Mouse (Mus musculus): Measurements from ENCODE around the gene Kcnn3. TPM values are rescaled to one million over a fixed set of nuclear protein-coding genes. Genes with fewer than 3 reads are reported as not detected.

Kcnn3 gene
- total RNA-seq, 2 experiments from 2014 or later = 1.6 to 2.0 TPM

DNA sequence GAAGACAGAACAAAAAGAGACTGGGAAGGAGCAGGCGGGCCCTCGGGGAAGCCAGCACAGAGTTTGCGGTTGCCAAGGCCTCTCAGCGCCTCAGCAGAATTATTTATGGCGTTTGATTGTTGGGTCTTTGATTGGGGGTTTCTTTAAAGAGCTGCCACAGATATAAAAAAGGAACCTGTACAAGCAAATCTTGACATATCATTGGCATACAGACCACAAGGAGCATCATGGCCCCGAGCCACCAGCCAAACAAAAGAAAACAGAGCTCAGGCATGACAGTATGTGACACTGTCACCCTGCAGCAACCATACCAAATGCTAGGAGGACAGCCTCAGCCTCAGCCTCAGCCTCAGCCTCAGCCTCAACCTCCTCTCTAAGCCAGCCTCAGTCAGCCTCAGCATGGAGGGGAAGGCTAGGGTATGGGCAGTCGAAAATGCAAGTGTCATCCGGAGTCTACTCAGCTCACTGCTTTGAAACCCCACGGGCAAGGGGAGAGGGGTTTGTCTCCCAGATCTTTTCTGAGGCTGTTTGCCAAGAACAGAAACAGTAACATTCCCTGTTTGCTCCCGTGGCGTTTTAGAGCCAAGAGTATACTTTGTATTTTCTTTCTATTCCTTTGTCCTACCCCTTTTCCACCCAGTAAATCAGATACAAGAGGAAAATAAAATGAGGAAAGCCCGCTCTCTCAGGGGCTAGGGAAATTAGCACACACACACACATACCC lies 133.4 kb downstream of the Kcnn3 start:
- intact Hi-C loops (cut with DNase I) = no loop called here
- DNase-seq = no peak

GRCm38 (mm10) chr3:89657092-89657491 lies 137.1 kb downstream of the Kcnn3 start:
- no peak for DNase-seq
- intact Hi-C loops (cut with DNase I) = no loop called here

GRCm38 (mm10) chr3:89658457-89658856 lies 138.5 kb downstream of the Kcnn3 start:
- no peak for DNase-seq
- intact Hi-C loops (cut with DNase I) = no loop called here

- intact Hi-C loops (cut with DNase I) = no loop called here
- DNase-seq = no peak
These were observed 140.1 kb downstream of the Kcnn3 start for GRCm38 (mm10) chr3:89659938-89660620.

DNA sequence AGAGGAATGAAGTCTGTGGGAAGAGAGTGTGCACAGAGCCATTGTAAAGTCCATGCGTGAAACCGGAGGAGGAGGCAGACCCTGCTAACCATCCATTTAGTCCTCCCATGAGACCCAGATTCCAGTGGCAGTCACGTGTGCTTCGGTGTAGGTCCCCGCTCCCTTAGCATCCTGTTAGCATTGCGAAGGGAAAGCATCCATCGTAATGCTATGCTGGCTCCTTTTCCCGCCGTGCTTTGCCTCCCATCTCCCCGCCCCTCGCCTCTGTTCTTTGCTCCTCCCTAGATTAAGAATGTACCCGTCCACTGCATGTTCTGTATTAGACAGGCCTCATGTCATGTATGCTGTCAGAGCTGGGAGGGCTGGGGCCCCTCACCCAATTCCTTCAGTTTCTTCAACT lies 144.8 kb downstream of the Kcnn3 start:
- intact Hi-C loops (cut with DNase I) = no loop called here
- no peak for DNase-seq

DNA sequence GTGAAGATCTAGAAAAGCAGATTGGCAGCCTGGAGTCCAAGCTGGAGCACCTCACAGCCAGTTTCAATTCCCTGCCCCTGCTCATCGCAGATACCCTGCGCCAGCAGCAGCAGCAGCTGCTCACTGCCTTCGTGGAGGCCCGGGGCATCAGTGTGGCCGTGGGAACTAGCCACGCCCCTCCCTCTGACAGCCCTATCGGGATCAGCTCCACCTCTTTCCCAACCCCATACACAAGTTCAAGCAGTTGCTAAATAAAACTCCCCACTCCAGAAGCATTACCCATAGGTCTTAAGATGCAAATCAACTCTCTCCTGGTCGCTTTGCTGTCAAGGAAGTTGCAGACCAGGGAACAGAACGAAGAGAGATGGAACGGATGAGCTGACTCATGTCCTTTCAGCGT lies 147.2 kb downstream of the Kcnn3 start:
- no peak for DNase-seq
- intact Hi-C loops (cut with DNase I) = no loop called here

DNA sequence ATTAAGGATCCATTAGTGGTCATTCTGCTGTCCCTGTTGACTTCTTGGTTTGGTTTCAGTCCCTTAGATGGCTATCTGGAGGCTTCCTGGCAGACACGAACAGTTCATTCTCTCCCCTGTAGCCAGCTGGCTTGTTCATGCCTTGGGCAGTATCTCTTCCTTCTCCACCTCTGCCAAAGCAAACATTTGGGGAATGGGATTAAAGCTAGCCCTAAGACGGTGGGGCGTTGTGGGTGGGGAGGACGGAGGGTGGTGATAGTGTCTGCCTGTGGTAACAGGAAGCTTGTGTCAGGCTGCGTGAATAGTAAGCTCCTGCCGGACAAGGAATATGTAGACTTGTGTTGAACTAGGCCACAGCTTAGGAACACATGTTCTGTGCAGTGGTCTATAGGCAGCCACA lies 151.4 kb downstream of the Kcnn3 start:
- DNase-seq = no peak
- intact Hi-C loops (cut with DNase I) = no loop called here

GRCm38 (mm10) chr3:89672573-89673317 lies 152.8 kb downstream of the Kcnn3 start:
- intact Hi-C loops (cut with DNase I) = no loop called here
- DNase-seq = no peak

GRCm38 (mm10) chr3:89677617-89678016 lies 157.7 kb downstream of the Kcnn3 start:
- intact Hi-C loops (cut with DNase I) = no loop called here
- DNase-seq = no peak

GRCm38 (mm10) chr3:89686031-89686430 lies 166.1 kb downstream of the Kcnn3 start:
- no peak for DNase-seq
- intact Hi-C loops (cut with DNase I) = loop anchor here (10.0 kb wide), 1 partner anchor 341 kb away; the partner anchor contains the start of gene Adam15

- intact Hi-C loops (cut with DNase I) = loop anchor here (2.0 to 10.0 kb wide), 2 partner anchors 176 to 344 kb away; partner anchors contain the start of gene Adam15
These were observed 169.0 kb downstream of the Kcnn3 start for GRCm38 (mm10) chr3:89688694-89689581.

GRCm38 (mm10) chr3:89691776-89692175 lies 171.8 kb downstream of the Kcnn3 start:
- intact Hi-C loops (cut with DNase I) = loop anchor here (10.0 kb wide), 1 partner anchor 327 kb away; the partner anchor contains the start of genes Dcst1 and Dcst2
- DNase-seq = no peak

More at GRCm38 (mm10) chr3:89688694-89689581, 169.0 kb downstream of the Kcnn3 start:
- peak; percentile 72 to 74 for DNase-seq

- intact Hi-C loops (cut with DNase I) = loop anchor here (10.0 kb wide), 1 partner anchor 331 kb away; the partner anchor contains the start of genes Dcst1 and Dcst2
- no peak for DNase-seq
These were observed 176.3 kb downstream of the Kcnn3 start for GRCm38 (mm10) chr3:89696152-89696821.

DNA sequence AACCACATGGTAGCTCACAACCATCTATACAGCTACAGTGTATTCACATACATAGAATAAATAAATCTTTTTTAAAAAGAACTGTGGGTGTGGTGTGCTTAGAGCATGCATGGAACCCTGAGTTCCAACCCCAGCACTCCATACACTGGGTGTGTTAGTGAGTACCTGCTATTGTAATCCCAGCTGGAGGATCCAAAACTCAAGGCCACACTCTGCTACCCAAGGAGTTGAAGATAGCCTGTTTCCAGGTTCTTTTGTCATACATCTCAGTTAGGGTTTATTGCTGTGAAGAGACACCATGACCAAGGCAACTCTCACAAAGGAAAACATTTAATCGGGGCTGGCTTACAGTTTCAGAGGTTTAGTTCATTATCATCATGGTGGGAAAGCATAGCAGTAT lies 179.0 kb downstream of the Kcnn3 start:
- intact Hi-C loops (cut with DNase I) = loop anchor here (10.0 kb wide), 1 partner anchor 334 kb away; the partner anchor contains the start of genes Dcst1 and Dcst2
- no peak for DNase-seq

GRCm38 (mm10) chr3:89700461-89700860 lies 180.5 kb downstream of the Kcnn3 start:
- DNase-seq = no peak
- intact Hi-C loops (cut with DNase I) = no loop called here

DNA sequence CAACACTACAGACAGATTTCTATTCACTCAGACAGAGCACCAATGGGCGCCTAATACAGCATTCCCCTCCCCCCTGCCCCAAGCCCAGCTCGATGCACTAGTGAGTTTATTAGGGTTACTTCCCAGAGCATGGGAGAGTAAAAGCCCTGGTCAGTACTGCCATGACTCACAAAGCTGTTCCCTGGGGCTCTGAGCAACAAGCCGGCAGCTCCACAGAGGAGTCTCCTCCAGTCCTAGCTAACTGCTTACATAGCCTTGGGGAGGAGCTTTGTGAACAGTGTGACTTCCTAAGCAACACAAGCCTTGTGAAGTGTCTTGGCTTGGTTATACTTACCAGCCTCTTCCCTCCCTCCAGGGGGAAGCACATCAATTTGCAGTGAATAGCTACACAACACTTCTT lies 183.6 kb downstream of the Kcnn3 start:
- intact Hi-C loops (cut with DNase I) = no loop called here
- DNase-seq = no peak

DNA sequence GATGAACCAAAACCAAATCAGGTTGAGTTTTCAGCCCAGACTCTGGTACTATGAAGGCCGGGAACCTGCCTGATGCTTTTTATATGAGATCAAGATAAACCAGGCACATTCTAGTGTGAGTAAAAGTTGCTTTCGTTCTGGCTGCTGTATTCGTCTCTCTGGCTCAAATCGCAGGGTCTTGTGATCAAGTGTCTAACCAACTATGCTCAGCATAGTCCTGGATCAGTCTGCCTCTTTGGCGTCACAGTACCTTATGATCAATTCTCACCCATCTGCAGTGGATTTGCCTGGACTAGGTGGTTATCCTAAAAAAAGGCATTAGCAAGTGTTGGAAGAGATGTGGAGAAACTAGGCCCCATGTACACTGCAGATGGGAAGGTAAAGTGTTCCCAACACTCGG lies 184.1 kb downstream of the Kcnn3 start:
- no peak for DNase-seq
- intact Hi-C loops (cut with DNase I) = no loop called here

DNA sequence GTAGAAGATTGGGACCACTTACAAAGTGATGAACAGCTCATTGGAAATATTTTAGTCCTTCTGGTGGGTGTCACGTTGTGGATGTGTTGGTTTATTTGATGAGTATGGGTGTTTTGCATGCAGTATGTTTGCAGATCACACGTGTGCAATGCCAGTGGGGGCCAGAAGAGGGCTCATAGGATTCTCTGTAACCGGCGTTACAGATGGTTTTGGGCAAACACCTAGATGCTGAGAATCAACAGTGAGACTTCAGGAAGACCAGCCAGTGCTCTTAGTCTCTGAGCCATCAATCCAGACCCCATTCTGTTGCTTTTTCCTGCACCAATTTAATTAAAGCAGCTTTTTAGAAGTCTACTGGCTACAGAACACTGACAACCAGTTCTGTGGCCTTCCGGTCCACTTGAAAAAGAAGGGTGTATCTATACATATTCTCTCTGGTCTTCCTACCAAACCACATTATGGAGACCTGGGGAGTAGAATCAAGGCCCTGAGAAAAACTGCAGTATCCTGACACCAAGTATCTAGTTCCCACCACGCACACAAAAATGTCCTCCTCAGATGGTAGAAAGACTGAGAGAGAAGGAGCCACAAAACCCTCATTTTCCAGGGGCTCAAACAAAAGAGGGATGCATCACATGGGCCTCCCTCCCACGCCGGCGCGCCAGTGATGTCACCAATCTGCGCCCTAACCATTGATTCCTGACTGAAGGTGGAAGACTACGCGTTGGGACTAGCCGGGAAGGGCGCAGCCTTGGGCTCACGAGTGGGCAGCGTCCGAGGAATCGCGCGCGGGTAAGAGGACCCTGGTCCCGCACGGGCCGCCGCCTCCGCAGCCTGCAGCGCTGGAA lies 194.6 kb downstream of the Kcnn3 start, which contains the start of gene Adar:
Gene Adar (plus strand): TSS at position 664 of the 848 bp plus-strand sequence.
- intact Hi-C loops (cut with DNase I) = loop anchor here (5.0 kb wide), 1 partner anchor 58 kb away; the partner anchor contains the start of gene Ube2q1
- peak; percentile 23 to 26 for DNase-seq

All from gastrocnemius, postnatal 36 days (tissue).